Mouse (Mus musculus) embryonic fibroblast, embryonic 13.5 days (primary cell): ENCODE results near the gene Fnbp1. TPM values are rescaled to one million over a fixed set of nuclear protein-coding genes. Genes with fewer than 3 reads are reported as not detected.

ENCODE experiments used
- H3K27ac ChIP-seq: 2 replicates; pipeline ENCODE4 v1.5.1; 2012; ENCODE audit warnings: low read length, control low read depth, inconsistent platforms; ENCODE audit not compliant: insufficient read depth
- H3K4me1 ChIP-seq: 2 replicates; pipeline ENCODE4 v1.6.1; 2011; ENCODE audit warnings: low read length; ENCODE audit not compliant: control insufficient read depth, insufficient read depth
- H3K4me3 ChIP-seq: 2 replicates; pipeline ENCODE4 v1.5.1; 2011; ENCODE audit warnings: mild to moderate bottlenecking, control low read depth, low read length; ENCODE audit not compliant: insufficient read depth
- CTCF ChIP-seq: IDR thresholded peaks from 2 replicates; pipeline ENCODE4 v1.5.1; 2011; ENCODE audit warnings: mild to moderate bottlenecking, control low read depth, low read length, moderate library complexity, borderline replicate concordance; ENCODE audit not compliant: insufficient read depth
- POLR2A ChIP-seq: IDR thresholded peaks from 2 replicates; pipeline ENCODE4 v1.6.1; 2011; ENCODE audit warnings: low read depth, mild to moderate bottlenecking, control low read depth, low read length, moderate library complexity
- polyA plus RNA-seq: library from polyadenylated mRNA; stranded (reverse); fragments of >200 nt; gene quantifications from 2 replicates; pipeline ENCODE4 v1.2.4, GENCODE M21; 2011; ENCODE audit warnings: low read depth; ENCODE audit not compliant: missing spikeins, insufficient read length

The Fnbp1 gene
- polyA plus RNA-seq, 1 experiment, result 75.6 TPM

DNA sequence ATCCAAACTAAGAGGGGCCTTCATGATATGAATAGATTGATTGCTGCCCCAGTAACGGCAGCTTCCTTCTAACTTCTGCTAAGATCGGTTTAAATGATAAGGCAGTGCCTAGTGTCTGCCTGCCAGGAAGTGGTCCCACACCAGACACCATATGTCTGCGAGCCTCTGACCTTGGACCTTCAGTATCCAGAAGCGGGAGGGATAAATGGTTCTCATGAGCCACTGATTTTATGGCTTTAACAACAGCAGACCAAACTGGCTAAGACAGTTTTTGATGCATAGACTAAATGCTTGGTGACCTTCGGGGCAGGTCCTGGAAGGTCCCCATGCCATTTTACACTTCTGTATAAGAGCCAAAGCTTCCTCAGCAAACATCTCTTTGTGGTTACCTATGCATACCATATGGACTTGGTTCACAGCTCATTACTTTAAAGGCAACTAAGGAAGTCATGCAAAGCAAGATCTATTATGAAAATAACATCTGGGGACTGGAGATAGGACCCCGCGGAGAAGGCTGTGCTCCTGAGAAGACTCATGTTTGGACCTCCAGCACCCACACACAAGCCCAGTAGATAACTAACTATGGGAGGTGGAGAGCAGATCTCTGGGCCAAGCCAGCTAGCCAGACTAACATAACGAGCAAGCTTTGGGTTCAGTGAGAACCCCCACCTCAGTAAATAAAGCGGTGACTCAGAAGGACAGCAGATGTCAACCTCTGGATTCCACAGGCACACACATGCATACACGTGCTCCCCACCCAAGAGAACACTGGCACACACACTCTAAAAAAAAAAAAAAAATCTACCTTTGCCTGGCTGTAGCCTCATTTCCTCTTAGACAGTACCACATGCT lies 26.5 kb downstream of the Fnbp1 start:
- peaks cover 13% of the 10 kb centered on the region for H3K4me1 ChIP-seq
- no peak for TF ChIP-seq CTCF
- TF ChIP-seq POLR2A, result no peak
- no peak overlapping the region for H3K4me3 ChIP-seq
- peak overlapping the region; percentile 28 for H3K27ac ChIP-seq

DNA sequence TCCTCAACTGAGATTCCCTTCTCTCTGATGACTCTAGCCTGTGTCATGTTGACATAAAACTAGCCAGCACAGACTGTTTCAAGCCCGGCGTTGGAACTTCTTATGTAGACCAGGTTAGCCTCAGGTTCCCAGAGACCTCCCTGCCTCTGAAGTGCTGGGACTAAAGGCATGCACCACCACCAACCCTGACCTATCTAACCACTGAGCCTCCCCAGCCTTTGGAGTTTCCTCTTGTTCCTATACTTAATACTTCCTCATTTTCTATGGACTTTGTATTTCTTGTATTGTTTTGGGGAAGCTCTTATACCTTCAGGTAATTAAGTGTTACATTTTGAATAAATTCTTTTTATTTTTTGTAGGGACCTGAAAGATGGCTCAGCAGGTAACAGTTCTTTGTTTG lies 27.6 kb downstream of the Fnbp1 start:
- Histone ChIP-seq H3K27ac (no peak overlapping the region), H3K4me1 (peaks cover 18% of the 10 kb centered on the region), H3K4me3 (no peak overlapping the region)
- no peak for TF ChIP-seq POLR2A

DNA sequence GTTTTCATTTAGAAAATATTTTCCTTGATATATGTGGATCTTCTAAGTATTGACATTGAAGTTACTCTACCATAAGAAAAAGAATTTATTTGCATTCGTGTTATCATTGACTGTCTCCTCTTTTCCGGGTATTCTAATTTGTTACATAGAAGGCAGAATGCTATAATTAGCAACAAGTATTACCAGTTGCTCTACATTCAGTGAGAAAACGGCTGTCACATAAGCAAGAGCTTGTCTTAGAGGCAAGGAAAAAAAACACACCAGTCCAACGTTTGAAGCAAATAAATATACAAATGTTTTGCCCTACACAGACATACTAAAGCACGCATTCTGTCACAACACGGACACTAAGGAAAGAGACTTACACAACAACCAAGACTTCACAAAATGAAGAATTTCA lies 30.1 kb downstream of the Fnbp1 start:
- Histone ChIP-seq H3K27ac (peak overlapping the region; percentile 56), H3K4me3 (no peak overlapping the region), H3K4me1 (peaks cover 24% of the 10 kb centered on the region)
- TF ChIP-seq POLR2A (no peak), CTCF (no peak)

DNA sequence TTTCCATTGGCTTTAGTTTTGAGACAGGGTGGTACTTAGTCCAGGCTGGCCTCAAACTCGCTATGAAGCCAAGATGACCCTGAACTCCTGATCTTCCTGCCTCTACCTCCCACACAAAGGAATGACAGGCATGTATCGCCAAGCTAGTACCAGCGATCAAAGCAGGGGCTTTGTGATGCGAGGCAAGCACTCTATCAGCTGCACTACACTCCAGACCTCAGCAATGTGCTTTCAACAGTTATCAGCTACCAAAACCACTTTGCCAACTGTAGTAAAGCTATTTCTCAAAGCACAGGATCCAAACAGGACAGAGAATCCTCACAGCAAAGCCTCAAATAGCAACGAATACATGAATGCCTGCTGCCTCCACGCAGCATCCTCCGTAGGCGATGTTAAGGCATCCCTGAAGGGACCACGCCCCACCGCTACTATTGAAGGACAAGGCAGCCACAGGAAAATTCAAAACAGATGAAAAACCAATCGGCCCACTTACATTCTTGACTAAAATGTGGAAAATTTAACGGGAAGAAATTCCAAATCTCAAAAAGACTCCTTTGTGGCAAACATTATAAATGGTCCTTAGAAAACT lies 31.8 kb downstream of the Fnbp1 start:
- no peak for TF ChIP-seq CTCF
- TF ChIP-seq POLR2A, result no peak
- Histone ChIP-seq H3K4me3 (no peak overlapping the region), H3K4me1 (peaks cover 17% of the 10 kb centered on the region), H3K27ac (peak overlapping the region; percentile 75)

DNA sequence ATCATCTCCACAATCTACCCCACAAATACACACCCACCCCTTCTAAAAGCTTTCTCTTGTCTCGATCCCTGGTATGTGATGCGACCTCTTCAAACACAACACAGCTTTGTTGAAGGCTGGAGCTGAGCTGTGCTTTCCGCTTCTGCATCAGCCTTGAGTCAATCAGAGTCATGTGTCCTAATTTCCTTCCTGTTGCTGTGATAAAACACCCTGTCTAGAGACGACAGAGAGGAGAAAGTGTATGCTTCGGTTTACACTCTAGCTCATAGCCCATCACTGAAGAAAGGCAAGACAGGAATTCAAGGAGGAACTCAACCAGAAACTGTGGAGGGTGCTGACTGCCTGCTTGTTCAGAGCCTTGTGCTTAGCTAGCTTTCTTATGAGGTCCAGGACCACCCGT lies 33.6 kb downstream of the Fnbp1 start:
- Histone ChIP-seq H3K27ac (no peak overlapping the region), H3K4me3 (no peak overlapping the region), H3K4me1 (peaks cover 16% of the 10 kb centered on the region; the same call in 1 of the 2 replicates)
- TF ChIP-seq POLR2A (no peak), CTCF (no peak)

DNA sequence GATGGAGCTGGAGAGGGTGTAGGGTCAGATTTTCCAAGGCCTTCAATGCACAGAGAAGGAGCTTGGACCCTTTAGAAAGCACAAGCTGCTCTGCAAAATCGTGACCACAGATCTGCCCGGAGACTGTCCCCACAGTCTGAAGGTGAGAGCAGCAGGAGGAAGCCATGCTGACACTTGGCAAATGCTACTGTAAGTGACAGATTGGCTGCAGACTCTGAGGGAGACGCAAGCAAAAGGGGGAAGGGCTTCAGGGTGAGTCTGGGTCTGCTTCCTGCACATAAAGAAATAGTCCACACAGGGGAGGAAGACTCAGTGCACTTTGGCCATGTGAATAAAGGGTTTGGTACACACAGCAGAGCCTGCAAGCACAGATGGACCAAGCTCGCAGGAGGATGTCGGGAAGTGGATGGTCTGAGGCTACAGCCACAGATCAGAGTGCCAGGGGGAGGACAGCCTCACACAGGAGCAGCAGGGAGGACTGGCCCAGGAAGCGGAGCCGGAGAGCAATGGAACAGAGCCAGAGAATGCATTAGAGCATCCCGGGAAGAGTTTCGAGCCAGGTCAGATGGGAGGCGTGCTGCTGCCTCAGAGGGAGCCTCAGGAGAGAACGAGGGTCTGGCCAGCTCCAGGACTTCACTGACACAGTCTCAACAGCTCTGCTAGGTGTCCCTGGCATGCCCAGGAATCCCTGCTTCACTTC lies 35.0 kb downstream of the Fnbp1 start:
- H3K4me1 ChIP-seq, result peaks cover 16% of the 10 kb centered on the region; the same call in 1 of the 2 replicates
- H3K4me3 ChIP-seq, result no peak overlapping the region
- H3K27ac ChIP-seq, result no peak overlapping the region
- no peak for TF ChIP-seq CTCF
- TF ChIP-seq POLR2A, result no peak

DNA sequence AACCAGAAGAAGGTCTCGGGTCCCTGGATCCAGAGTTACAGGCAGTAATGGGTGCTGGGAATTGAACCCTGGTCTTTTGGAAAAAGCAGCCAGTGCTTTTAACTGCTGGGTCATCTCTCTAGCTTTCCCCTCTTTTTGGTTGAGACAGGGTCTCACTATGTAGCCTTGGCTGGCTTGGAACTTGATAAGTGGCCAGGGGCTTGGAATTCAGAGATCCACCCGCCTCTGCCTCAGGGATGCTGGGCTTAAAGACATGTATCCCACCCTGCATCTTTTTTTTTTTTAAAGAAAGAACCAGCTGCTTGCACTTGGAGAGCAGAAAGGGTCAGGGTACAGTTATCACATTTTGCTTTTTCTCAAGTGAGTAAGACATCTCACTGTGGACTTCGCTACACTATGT lies 35.8 kb downstream of the Fnbp1 start:
- Histone ChIP-seq H3K4me3 (no peak overlapping the region), H3K4me1 (peaks cover 16% of the 10 kb centered on the region; the same call in 1 of the 2 replicates), H3K27ac (no peak overlapping the region)
- TF ChIP-seq CTCF, result no peak

DNA sequence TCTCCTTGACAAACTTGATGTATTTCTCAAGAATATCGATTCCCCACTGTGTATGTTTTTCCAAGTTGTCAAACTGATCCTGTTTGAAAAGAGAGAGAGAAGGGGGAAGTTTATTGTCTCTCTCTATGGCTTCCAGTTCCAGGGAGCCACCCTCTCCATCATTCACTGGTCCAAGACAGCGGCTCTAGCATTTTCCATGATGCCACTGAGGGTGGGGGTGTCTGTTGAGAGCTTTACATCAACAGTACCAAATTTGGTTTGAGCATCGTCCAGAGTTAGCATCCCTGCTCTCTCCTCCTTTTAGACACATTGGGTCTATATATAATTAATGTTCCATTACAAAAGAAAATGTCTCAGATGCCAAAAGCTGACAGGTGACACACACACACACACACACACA lies 36.5 kb downstream of the Fnbp1 start:
- H3K4me3 ChIP-seq, result no peak overlapping the region
- TF ChIP-seq POLR2A (no peak), CTCF (no peak)

DNA sequence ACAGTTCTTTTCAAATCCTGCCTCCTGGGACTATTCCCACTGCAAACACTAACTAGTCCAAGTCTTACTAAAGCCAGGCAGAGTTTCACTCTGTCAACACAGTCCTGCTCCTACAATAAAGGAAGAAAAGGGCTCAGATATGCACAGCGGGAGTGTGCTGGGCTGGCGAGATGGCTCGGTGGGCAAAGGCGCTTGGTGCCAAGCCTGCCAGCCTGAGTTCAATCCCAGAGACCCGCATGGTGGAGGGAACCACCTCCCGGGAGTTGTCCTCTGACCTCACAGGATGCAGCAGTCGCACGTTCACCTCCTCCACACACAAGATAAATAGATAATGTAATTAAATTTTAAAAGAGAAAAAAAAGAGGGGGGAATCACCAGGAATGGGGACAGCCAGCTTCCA lies 38.5 kb downstream of the Fnbp1 start:
- Histone ChIP-seq H3K27ac (no peak overlapping the region), H3K4me3 (no peak overlapping the region), H3K4me1 (peaks cover 11% of the 10 kb centered on the region; the same call in 1 of the 2 replicates)
- TF ChIP-seq POLR2A (no peak), CTCF (no peak)

More for the DNA sequence above, 36.5 kb downstream of the Fnbp1 start:
- Histone ChIP-seq H3K4me1 (peaks cover 16% of the 10 kb centered on the region; the same call in 1 of the 2 replicates), H3K27ac (no peak overlapping the region)

DNA sequence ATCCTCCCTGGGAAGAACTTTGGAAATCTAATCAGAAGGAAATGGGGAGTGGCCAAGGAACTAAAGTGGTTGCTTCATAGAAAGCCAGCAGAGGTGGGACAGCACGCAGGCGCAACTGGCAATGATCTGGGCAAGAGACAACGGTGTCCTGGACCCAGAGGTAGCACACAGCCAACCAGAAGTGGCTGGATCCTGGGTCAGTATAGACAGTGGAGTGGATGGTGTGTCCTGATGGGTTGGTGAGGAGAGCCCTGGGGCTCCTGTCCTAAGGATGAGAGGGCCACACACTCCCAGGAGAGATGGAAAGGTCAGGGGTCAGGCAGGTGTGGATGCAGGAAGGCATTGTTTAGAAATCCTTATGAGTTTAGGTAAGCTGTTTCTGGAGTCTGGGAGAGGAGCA lies 40.5 kb downstream of the Fnbp1 start:
- no peak overlapping the region for H3K4me3 ChIP-seq
- no peak for TF ChIP-seq CTCF
- no peak for TF ChIP-seq POLR2A
- H3K4me1 ChIP-seq, result no peaks in the 10 kb centered on the region
- H3K27ac ChIP-seq, result no peak overlapping the region
